Mouse (Mus musculus): ENCODE measurements around the gene Pappa.

DNA sequence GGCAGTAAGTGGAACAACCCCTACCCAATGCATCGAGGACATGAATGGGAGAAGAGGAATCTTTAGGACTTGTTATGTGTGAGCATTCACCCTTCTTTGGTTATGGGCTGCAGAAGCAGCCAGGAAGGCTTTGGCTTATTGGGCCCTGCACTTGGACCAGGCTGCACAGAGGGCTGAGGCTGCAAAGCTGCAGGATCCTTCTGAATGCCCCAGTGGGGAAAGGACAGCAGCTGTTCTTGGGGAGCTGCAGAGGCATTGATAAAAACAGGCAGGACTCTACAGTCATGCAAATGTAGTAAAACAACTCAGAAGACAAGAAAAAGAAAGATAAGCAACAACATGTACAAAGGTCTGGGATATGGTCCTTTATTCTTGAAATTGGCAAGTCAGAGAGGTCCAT, 175.4 kb downstream of the Pappa start:
- TF ChIP-seq CTCF (conservative IDR thresholded peaks at IDR 0.05; ENCODE audit: low read length) (no peak), NANOG (IDR thresholded peaks at IDR 0.05; ENCODE audit: borderline replicate concordance, low read length) (no peak), POU5F1 (IDR thresholded peaks at IDR 0.05; ENCODE audit: borderline replicate concordance, low read length) (no peak)

All from E14TG2a.4 (cell line).